7 mouse cellular contexts compared by ENCODE assay signal in the genomic region with DNA sequence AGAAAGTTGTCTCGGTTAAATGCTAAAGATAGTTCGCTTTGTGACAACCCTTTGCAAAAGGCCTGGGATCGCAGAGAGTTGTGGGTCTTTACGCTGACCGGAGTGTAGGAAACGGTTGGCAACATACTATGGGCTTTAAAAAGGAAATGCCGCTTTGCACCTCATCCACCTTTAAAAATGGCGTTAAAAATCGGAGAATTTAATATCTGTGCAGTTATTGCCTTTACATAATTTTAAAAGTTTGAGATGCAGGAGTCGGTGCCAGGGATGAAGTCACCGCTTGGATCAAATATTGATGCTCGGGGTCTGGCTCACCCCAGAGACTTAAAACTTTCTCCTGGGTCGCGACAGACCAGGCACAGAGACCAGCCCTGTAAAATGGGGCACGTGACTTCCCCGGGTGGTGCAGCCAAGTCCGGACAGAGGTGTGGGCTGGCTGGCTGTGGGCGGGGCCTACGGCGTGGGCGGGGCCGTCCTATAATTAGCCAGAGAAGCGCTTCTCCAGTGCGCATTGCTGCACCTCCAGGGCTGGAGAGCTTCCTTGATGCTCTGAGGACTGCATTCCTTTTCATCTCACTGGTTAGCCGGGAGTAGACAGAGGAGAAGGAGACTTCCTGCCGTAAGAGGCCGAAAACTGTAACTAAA. TPM values are rescaled to one million over a fixed set of nuclear protein-coding genes. Genes with fewer than 3 reads are reported as not detected.
DNase-seq lines count a peak whose midpoint lies in the region; ATAC-seq lines count a peak whose summit lies in the region.

No protein-coding gene starts in this region.

- no peaks in the 10 kb centered on the region for H3K27me3 ChIP-seq in intestine, embryonic 16.5 days (replicated peaks; ENCODE audit: control insufficient read depth, insufficient read depth, low read length)
- H3K27me3 ChIP-seq in limb, embryonic 10.5 days (ENCODE audit: low read depth, poor library complexity, severe bottlenecking): no peaks in the 10 kb centered on the region
- H3K27me3 ChIP-seq in midbrain, embryonic 12.5 days: no peaks in the 10 kb centered on the region

- WGBS in intestine, embryonic 16.5 days: 6% methylated on average over 27 of the region's 27 CpGs
- 9% methylated on average over 27 of the region's 27 CpGs for WGBS in limb, embryonic 10.5 days
- WGBS in midbrain, embryonic 12.5 days: 8% methylated on average over 27 of the region's 27 CpGs

- no peaks in the 10 kb centered on the region for H3K36me3 ChIP-seq in intestine, embryonic 16.5 days (ENCODE audit: control insufficient read depth, insufficient read depth, low read length)
- no peaks in the 10 kb centered on the region for H3K36me3 ChIP-seq in limb, embryonic 10.5 days
- no peaks in the 10 kb centered on the region for H3K36me3 ChIP-seq in midbrain, embryonic 12.5 days

- H3K9ac ChIP-seq in intestine, embryonic 16.5 days (ENCODE audit: low read depth, low read length): peak overlapping the region; percentile 51
- 0 out of 2 replicates have a peak overlapping the region, but pooled peaks have one; percentile 11 for H3K9ac ChIP-seq in midbrain, embryonic 12.5 days (replicated peaks)

- H3K4me3 ChIP-seq in intestine, embryonic 16.5 days (ENCODE audit: low read length): peak overlapping the region; percentile 51
- peak overlapping the region; percentile 48 for H3K4me3 ChIP-seq in limb, embryonic 10.5 days
- H3K4me3 ChIP-seq in midbrain, embryonic 12.5 days: peak overlapping the region; percentile 29

- peak overlapping the region; percentile 64 for H3K4me2 ChIP-seq in intestine, embryonic 16.5 days (ENCODE audit: low read depth, low read length)
- peak overlapping the region; percentile 54 for H3K4me2 ChIP-seq in midbrain, embryonic 12.5 days (replicated peaks)

- peaks cover 12% of the 10 kb centered on the region; the same call in 1 of the 2 replicates for H3K4me1 ChIP-seq in intestine, embryonic 16.5 days (ENCODE audit: control insufficient read depth, insufficient read depth, low read length)
- peaks cover 21% of the 10 kb centered on the region for H3K4me1 ChIP-seq in limb, embryonic 10.5 days
- 0 out of 2 replicates have a peak, but pooled peaks cover 5% of the 10 kb centered on the region for H3K4me1 ChIP-seq in midbrain, embryonic 12.5 days

- no peaks in the 10 kb centered on the region for H3K9me3 ChIP-seq in intestine, embryonic 16.5 days (ENCODE audit: control insufficient read depth, low read length)
- no peaks in the 10 kb centered on the region for H3K9me3 ChIP-seq in limb, embryonic 10.5 days (replicated peaks)
- no peaks in the 10 kb centered on the region for H3K9me3 ChIP-seq in midbrain, embryonic 12.5 days

- peak; percentile 95 for ATAC-seq in intestine, embryonic 16.5 days
- ATAC-seq in midbrain, embryonic 12.5 days (ENCODE audit: low FRiP score, low read depth): peak; percentile 84

- DNase-seq in adrenal gland, adult 8-10 months: peak; percentile 80
- peak; percentile 54 for DNase-seq in embryo, embryonic 11.5 days (ENCODE audit: low read depth, low spot score)
- peak; percentile 74 to 84 for DNase-seq in gastrocnemius, postnatal 4 days (ENCODE audit: low spot score in 2 of 2)
- DNase-seq in limb, embryonic 10.5 days (ENCODE audit: low spot score): peak; percentile 85
- DNase-seq in spleen, adult 12 weeks (ENCODE audit: low spot score): peak; percentile 61

- peak overlapping the region; percentile 62 for H3K27ac ChIP-seq in intestine, embryonic 16.5 days (ENCODE audit: low read length)
- peak overlapping the region; percentile 64; the same call in 1 of the 2 replicates for H3K27ac ChIP-seq in limb, embryonic 10.5 days
- H3K27ac ChIP-seq in midbrain, embryonic 12.5 days (replicated peaks): no peak overlapping the region

RNA-seq across cellular contexts. Expression of gene Zbtb2, which starts 53.7 kb away (rescaled TPM):
- 10 to 100 TPM in 1 of 4 experiments, 1 to 10 TPM in 3; 9.2 to 10.1 (median 9.5) TPM for total RNA-seq in adrenal gland, adult 8-10 months (2022)
- 1 to 10 TPM; 7.8 to 8.0 TPM for total RNA-seq in gastrocnemius, postnatal 4 days (2021)
- polyA plus RNA-seq in intestine, embryonic 16.5 days (2015; fragmentation: Nextera tagmentation; extraction: Ambion mirVana): 10.8 and 10.9 TPM in 2 replicates
- 21.5 and 23.1 TPM in 2 replicates for polyA plus RNA-seq in limb, embryonic 10.5 days (2016; fragmentation: Nextera tagmentation; extraction: Ambion mirVana)
- polyA plus RNA-seq in midbrain, embryonic 12.5 days (2016; fragmentation: Nextera tagmentation; extraction: Ambion mirVana): 23.3 and 23.4 TPM in 2 replicates
